Mouse (Mus musculus): ENCODE results near the gene Skil.

The Skil gene

GRCm38 (mm10) chr3:31085000-31085399, 9.9 kb upstream of the Skil start:
- DNase-seq: no peak

GRCm38 (mm10) chr3:31088789-31089775, 5.8 kb upstream of the Skil start:
- DNase-seq: no peak

GRCm38 (mm10) chr3:31089956-31090355, 4.9 kb upstream of the Skil start:
- no peak for DNase-seq

- DNase-seq: peak; percentile 94
Observed at GRCm38 (mm10) chr3:31093196-31093595, 1.7 kb upstream of the Skil start.

GRCm38 (mm10) chr3:31093627-31094351, 1.1 kb upstream of the Skil start:
- peak; percentile 94 for DNase-seq

GRCm38 (mm10) chr3:31095179-31095490, 277 bp downstream of the Skil start:
- DNase-seq: no peak

- peak; percentile 58 for DNase-seq
Observed at GRCm38 (mm10) chr3:31095491-31096154, 765 bp downstream of the Skil start.

GRCm38 (mm10) chr3:31096155-31097101, 1.6 kb downstream of the Skil start:
- DNase-seq: no peak

- no peak for DNase-seq
Observed at GRCm38 (mm10) chr3:31097102-31097720, 2.4 kb downstream of the Skil start.

GRCm38 (mm10) chr3:31097976-31098375, 3.1 kb downstream of the Skil start:
- DNase-seq: no peak

- DNase-seq: no peak
Observed at GRCm38 (mm10) chr3:31098556-31098955, 3.7 kb downstream of the Skil start.

GRCm38 (mm10) chr3:31100026-31100425, 5.2 kb downstream of the Skil start:
- DNase-seq: no peak

- DNase-seq: no peak
Observed at GRCm38 (mm10) chr3:31100802-31101201, 5.9 kb downstream of the Skil start.

GRCm38 (mm10) chr3:31104936-31105335, 10.1 kb downstream of the Skil start:
- DNase-seq: no peak

- DNase-seq: no peak
Observed at GRCm38 (mm10) chr3:31106597-31106996, 11.7 kb downstream of the Skil start.

GRCm38 (mm10) chr3:31107674-31108073, 12.8 kb downstream of the Skil start:
- DNase-seq: no peak

GRCm38 (mm10) chr3:31109108-31109507, 14.2 kb downstream of the Skil start:
- no peak for DNase-seq

GRCm38 (mm10) chr3:31123098-31123497, 28.2 kb downstream of the Skil start:
- DNase-seq: no peak

GRCm38 (mm10) chr3:31126303-31126702, 31.4 kb downstream of the Skil start:
- DNase-seq: no peak

- no peak for DNase-seq
Observed at GRCm38 (mm10) chr3:31126848-31127247, 32.0 kb downstream of the Skil start.

- no peak for DNase-seq
Observed at GRCm38 (mm10) chr3:31129766-31130165, 34.9 kb downstream of the Skil start.

GRCm38 (mm10) chr3:31133664-31134063, 38.8 kb downstream of the Skil start:
- DNase-seq: no peak
